ENCODE assay signal across 28 mouse cellular contexts in the genomic region with DNA sequence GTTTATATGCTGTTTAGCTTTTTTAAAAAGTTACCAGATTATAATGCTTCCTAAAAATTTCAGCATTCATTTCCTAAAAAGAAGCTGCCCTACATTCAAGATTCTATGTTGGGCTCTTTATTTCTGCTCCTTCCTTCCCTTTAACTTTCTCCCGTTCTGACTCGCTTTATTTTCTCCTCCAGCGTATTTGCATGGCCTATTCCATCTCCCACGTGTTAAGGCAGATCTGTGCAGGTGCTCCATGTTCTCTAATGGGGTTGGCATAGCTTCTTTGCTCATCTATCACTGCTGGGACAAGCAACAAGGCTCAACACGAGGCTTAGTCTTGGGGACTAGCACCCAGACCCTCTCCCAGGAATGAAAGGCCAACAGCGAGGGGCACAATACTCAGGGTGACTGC.
"Had no signal": no experiment of that assay in that cellular context is flagged by ENCODE, and none has a peak within 500 bp of the region (broad histone marks: within the 10 kb centered on the region; RNA-seq: fewer than 3 reads in every experiment).

No protein-coding gene starts in this region.

- DNase-seq: gastrocnemius, postnatal 14 days; gastrocnemius, postnatal 36 days; heart, adult 11 months; heart, adult 2 months; heart, postnatal 10 days; heart, postnatal 4 days; kidney, adult 18-20 months; kidney, adult 8-10 months; kidney, postnatal 14 days; kidney, postnatal 36 days; layer of hippocampus, adult 9-11 months; layer of hippocampus, postnatal 36 days; left cerebral cortex, postnatal 4 days had no signal

- H3K4me3 ChIP-seq: heart, adult 2 months; heart, embryonic 10.5 days; heart, embryonic 12.5 days; hindbrain, embryonic 10.5 days; hindbrain, embryonic 12.5 days; intestine, embryonic 15.5 days; kidney, embryonic 15.5 days; limb, embryonic 13.5 days; limb, embryonic 15.5 days; liver, embryonic 12.5 days had no signal

- ATAC-seq: hindbrain, embryonic 16.5 days; inflammation-experienced regulatory T-cells, adult 6 months; intestine, embryonic 15.5 days; intestine, postnatal 0 days; liver, embryonic 12.5 days had no signal

- H3K27me3 ChIP-seq: heart, embryonic 12.5 days; hindbrain, embryonic 12.5 days; intestine, embryonic 15.5 days; kidney, embryonic 15.5 days; limb, embryonic 13.5 days; limb, embryonic 15.5 days had no signal

- H3K27ac ChIP-seq: heart, adult 2 months; heart, embryonic 10.5 days; hindbrain, embryonic 10.5 days; hindbrain, embryonic 12.5 days; hindbrain, embryonic 14.5 days; intestine, embryonic 15.5 days; kidney, embryonic 15.5 days; kidney, postnatal 0 days; limb, embryonic 13.5 days; limb, embryonic 15.5 days; liver, embryonic 12.5 days; liver, embryonic 14.5 days had no signal

- H3K9me3 ChIP-seq: heart, embryonic 10.5 days; heart, embryonic 12.5 days; hindbrain, embryonic 10.5 days; hindbrain, embryonic 12.5 days; intestine, embryonic 15.5 days; kidney, embryonic 15.5 days; limb, embryonic 13.5 days; limb, embryonic 15.5 days; liver, embryonic 12.5 days had no signal

- H3K9ac ChIP-seq: heart, embryonic 12.5 days; hindbrain, embryonic 12.5 days; hindbrain, embryonic 14.5 days; intestine, embryonic 15.5 days; kidney, embryonic 15.5 days; limb, embryonic 13.5 days; limb, embryonic 15.5 days; liver, embryonic 12.5 days; liver, embryonic 14.5 days had no signal

- H3K36me3 ChIP-seq: hindbrain, embryonic 10.5 days; hindbrain, embryonic 12.5 days; intestine, embryonic 15.5 days; kidney, embryonic 15.5 days; limb, embryonic 13.5 days; limb, embryonic 15.5 days; liver, embryonic 12.5 days had no signal

- H3K4me1 ChIP-seq: heart, embryonic 12.5 days; hindbrain, embryonic 10.5 days; intestine, embryonic 15.5 days; kidney, embryonic 15.5 days; limb, embryonic 15.5 days; liver, embryonic 12.5 days had no signal

- H3K4me2 ChIP-seq: heart, embryonic 12.5 days; hindbrain, embryonic 12.5 days; hindbrain, embryonic 14.5 days; intestine, embryonic 15.5 days; kidney, embryonic 15.5 days; limb, embryonic 13.5 days; limb, embryonic 15.5 days; liver, embryonic 12.5 days had no signal
